Mouse (Mus musculus): Measurements from ENCODE around the gene Abhd2. TPM values are rescaled to one million over a fixed set of nuclear protein-coding genes. Genes with fewer than 3 reads are reported as not detected.

Abhd2 gene
- total RNA-seq, 2 experiments from 2014 or later, result 40.0 to 45.2 TPM

DNA sequence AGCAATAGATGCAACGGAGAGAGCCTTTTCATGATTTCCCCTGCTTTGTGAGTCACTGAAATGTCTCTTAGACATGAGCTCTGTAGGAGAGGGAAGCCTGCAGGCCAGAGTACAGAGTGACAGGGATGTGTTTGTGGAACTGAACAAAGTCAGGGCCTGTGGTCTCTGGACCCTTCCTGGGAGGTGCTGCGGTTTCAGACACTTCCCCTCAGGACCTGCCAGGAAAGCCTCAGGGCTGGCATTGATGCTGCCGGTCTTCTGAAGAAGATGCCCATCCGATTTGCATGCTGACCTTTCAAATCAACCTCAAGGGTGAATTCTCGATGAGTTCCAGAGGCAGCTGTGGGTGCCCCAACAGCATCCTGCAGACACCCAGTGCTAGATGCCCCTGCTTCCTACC is 41.5 kb downstream of the Abhd2 start:
- DNase-seq, result no peak
- intact Hi-C loops (cut with DNase I), result no loop called here

DNA sequence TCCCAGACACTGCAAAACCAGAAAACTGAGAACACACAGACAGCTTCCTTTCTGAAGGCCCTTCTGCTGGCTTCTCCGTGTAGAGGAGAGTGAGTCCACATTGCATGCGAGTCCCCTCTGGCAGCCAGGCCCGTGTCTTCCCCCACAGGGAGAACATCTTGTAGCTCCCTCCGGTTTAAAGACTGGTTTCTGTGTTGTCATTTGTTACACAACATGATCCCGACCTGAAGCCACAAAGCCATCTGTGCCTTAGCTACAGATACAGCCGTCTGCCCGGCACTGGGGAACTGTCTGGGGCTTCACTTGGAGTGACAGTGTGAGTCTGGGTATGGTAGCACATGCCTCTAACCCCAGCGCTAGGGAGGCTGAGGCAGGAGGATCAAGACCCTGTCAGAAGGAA is 42.1 kb downstream of the Abhd2 start:
- DNase-seq, result no peak

DNA sequence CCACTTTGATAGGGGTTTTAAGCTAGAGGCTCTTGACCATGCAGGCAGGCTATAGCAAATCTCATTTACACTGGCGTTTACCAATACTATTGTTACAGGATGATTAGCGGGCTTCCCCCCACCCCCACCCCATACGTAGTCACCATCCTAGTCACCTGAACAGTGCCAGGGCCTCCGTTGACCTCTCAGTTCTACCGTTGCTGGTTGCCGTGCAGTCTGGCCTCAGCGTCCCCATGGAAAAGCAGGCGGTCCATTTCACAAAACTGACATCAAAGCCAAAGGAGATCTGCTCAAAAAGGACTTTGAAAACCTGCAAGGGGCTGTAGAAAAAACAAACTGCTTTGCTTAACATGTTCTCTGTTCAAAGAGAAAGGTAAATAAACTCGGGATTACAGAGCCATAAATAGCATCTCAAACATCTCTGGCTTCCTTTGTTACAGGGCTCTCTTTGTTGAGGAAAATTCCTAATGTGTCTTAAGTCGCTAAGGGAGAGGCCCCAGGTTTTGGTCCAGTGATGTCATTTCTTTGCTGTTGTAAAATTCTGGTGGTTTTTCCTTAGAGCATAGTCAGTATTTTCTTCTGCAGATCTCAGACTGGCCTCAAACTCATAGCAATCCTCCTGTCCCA is 43.2 kb downstream of the Abhd2 start:
- intact Hi-C loops (cut with DNase I), result no loop called here
- DNase-seq, result no peak

More for the DNA sequence above, 42.1 kb downstream of the Abhd2 start:
- intact Hi-C loops (cut with DNase I), result no loop called here

DNA sequence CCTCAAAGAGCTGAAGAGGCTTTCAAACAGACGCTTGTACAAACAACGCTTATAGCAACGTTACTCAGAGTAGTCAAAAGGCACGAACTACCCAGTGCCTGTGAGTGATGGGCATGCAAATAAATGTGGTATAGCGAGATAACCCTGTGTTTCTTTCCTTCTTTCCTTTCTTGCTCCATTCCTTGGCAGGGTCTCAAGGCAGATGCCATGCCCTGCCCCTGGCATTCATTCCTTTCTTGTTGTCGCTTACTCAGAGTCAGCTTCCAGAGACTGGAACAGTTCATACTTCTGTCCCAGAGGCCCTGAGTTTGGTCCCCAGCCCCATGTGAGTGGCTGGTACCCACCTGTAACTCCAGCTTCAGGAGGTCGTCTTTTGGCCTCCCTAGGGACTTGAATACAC is 44.6 kb downstream of the Abhd2 start:
- DNase-seq, result no peak
- intact Hi-C loops (cut with DNase I), result no loop called here

DNA sequence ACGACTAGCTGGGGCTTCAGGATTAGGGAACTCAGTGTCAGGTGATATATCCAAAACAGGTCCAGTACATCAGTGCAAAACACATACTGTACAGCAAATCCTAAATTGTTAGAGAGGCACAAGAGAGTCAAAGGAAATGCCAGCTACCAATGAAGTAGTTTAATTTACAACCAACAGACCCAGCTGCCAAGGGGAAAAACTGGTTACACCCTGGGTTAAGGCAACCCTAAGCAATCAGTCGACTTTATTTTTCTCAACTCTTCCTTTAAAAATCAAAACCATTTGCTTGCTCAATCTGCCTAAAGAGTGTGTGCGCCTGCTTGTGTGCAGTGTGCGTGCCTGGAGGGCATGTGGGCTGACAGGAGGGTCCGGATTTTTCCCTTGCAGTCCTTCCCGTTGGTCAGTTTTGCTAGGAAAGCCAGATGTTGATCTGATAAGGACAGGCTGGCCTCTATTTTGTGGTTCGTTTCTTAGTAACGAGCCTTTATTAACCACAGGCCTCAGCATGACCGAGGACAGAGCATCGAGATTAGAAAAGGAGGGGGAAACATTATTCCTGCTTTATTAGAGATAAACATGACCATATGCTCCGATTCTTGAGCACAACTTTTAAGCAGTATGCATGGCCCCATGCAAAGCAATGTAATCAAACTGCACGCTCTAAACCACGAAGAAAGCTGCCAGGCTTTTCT is 45.3 kb downstream of the Abhd2 start:
- no peak for DNase-seq
- intact Hi-C loops (cut with DNase I), result no loop called here

DNA sequence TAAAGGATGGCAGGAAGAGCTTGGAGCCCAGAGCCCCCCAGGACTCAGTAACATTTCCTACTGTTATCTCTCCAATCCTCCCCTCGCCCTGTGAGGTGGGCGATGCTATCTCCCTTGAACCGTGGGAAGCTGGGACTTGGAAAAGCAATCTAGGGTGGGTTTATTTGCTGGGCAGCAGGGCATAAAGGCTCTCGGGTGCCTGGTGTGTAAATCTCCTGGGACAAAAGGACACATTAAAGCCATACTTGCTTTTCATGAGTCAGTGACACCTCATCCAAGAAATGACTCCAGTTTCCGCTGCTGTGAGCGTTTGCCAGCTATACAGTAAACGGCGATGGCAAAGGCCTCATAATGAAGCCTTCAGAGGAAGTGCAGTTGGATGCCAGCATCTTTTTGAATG is 50.9 kb downstream of the Abhd2 start:
- intact Hi-C loops (cut with DNase I), result no loop called here
- DNase-seq, result no peak

GRCm38 (mm10) chr7:79328769-79329168 is 55.8 kb downstream of the Abhd2 start:
- no peak for DNase-seq

DNA sequence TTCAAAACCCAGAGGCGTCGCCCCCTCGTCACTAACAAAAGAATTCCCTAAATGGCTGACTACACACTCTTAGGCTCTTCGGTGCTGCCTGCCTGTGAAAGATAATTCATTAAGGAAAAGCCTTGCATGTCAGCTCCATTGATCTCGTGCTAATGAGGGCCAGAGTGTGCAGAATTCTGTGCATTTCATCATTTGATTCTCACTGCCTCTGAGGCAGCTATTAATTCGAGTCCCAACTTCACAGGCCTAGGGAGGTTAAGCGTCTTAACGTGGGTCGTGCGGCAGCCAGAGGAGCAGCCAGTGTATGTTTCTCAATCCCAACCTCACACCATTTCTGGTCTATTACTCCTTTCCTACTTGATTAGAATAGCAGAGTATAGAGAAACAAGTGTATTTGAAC is 58.2 kb downstream of the Abhd2 start:
- intact Hi-C loops (cut with DNase I), result no loop called here

More at GRCm38 (mm10) chr7:79328769-79329168, 55.8 kb downstream of the Abhd2 start:
- intact Hi-C loops (cut with DNase I), result no loop called here

GRCm38 (mm10) chr7:79333419-79333818 is 60.4 kb downstream of the Abhd2 start:
- intact Hi-C loops (cut with DNase I), result no loop called here
- no peak for DNase-seq

More for the DNA sequence above, 58.2 kb downstream of the Abhd2 start:
- no peak for DNase-seq

DNA sequence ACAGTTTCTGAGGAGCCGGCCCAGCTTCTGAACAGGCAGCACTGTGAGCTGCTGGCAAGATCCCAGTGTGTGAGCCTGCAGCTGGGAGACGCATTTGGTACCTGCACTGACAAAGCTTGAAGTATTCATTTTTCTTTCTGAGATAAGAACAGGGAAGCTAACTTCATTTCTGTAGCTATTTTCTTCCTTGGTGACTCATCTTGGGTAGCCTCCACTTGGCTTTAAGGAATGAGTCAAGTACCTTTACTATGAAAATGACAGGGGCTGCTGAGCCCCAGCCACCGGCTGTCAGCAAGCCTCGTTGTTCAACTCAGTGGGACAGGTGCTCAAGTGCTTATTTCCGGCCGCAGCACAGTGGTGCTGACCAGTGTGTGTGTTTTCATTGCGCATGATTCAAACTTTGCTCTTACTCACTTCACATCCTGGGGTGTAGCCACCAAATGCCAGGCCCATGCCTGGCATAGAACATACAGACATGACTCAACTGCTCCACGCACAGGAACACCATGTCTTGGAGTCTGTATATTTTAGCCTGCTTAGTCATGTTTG is 63.4 kb downstream of the Abhd2 start:
- intact Hi-C loops (cut with DNase I), result no loop called here
- no peak for DNase-seq

- peak; percentile 42 to 69 for DNase-seq
- intact Hi-C loops (cut with DNase I), result loop anchor here (5.0 kb wide), 1 partner anchor 424 kb away; no protein-coding TSS in a partner anchor
Observed at GRCm38 (mm10) chr7:79345902-79346301, 72.9 kb downstream of the Abhd2 start.

GRCm38 (mm10) chr7:79346555-79347075 is 73.6 kb downstream of the Abhd2 start:
- DNase-seq, result no peak
- intact Hi-C loops (cut with DNase I), result loop anchor here (5.0 kb wide), 1 partner anchor 424 kb away; no protein-coding TSS in a partner anchor

- intact Hi-C loops (cut with DNase I), result loop anchor here (5.0 kb wide), 1 partner anchor 425 kb away; no protein-coding TSS in a partner anchor
- DNase-seq, result peak; percentile 35 to 39
Observed at GRCm38 (mm10) chr7:79347108-79347813, 74.3 kb downstream of the Abhd2 start.

DNA sequence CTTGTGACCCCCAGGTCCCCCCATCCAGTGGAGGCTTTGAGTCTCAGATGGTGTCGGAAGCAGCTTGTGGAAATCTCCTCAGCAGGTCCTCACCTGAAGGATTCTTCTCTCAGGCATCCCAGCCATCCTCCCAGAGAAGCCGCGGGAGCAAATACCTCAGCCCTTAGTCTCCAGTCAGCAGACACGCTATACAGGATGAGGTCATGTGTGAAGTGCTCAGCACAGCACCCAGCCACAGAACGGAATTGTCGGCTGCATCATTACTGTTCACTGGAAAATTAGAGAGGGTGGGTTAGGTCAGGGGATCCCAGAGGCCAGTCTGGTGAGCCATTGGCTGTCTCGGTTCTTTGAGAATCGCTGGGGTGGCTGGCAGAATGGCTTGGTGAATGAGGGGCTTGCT is 75.8 kb downstream of the Abhd2 start:
- no peak for DNase-seq
- intact Hi-C loops (cut with DNase I), result loop anchor here (1.0 to 5.0 kb wide), 2 partner anchors 103 to 427 kb away; no protein-coding TSS in a partner anchor

- intact Hi-C loops (cut with DNase I), result loop anchor here (1.0 to 5.0 kb wide), 3 partner anchors 104 to 428 kb away; no protein-coding TSS in a partner anchor
- DNase-seq, result peak; percentile 84 to 87
Observed at GRCm38 (mm10) chr7:79349738-79350386, 76.9 kb downstream of the Abhd2 start.

- peak; percentile 72 to 79 for DNase-seq
- intact Hi-C loops (cut with DNase I), result no loop called here
Observed at GRCm38 (mm10) chr7:79358350-79359182, 85.6 kb downstream of the Abhd2 start.

GRCm38 (mm10) chr7:79359183-79359435 is 86.1 kb downstream of the Abhd2 start:
- DNase-seq, result no peak
- intact Hi-C loops (cut with DNase I), result no loop called here

- DNase-seq, result no peak
Observed at GRCm38 (mm10) chr7:79360056-79360455, 87.1 kb downstream of the Abhd2 start.

GRCm38 (mm10) chr7:79362208-79362607 is 89.2 kb downstream of the Abhd2 start:
- intact Hi-C loops (cut with DNase I), result no loop called here
- no peak for DNase-seq

More at GRCm38 (mm10) chr7:79360056-79360455, 87.1 kb downstream of the Abhd2 start:
- intact Hi-C loops (cut with DNase I), result no loop called here

GRCm38 (mm10) chr7:79362830-79363229 is 89.8 kb downstream of the Abhd2 start:
- no peak for DNase-seq
- intact Hi-C loops (cut with DNase I), result no loop called here
